8 mouse cellular contexts compared by ENCODE assay signal in genomic region chr11:5715630-5716105, GRCm38 (mm10). TPM values are rescaled to one million over a fixed set of nuclear protein-coding genes. Genes with fewer than 3 reads are reported as not detected.
DNase-seq lines count a peak whose midpoint lies in the region; ATAC-seq and TF ChIP-seq lines count a peak whose summit lies in the region.

TSS of gene Mrps24 (minus strand) at chr11:5715680.

- no peak for DNase-seq in thymus, postnatal 0 days (ENCODE audit: low spot score)
- no peak for DNase-seq in thymus, postnatal 25 days
- no peak for DNase-seq in left cerebral cortex, postnatal 25 days (ENCODE audit: low spot score in 2 of 2)
- DNase-seq in spleen, postnatal 36 days (ENCODE audit: low spot score in 2 of 2) = no peak

- no peaks in the 10 kb centered on the region for H3K9me3 ChIP-seq in embryonic facial prominence, embryonic 15.5 days (replicated peaks)
- no peaks in the 10 kb centered on the region for H3K9me3 ChIP-seq in heart, embryonic 15.5 days (replicated peaks)

- H3K4me2 ChIP-seq in embryonic facial prominence, embryonic 15.5 days (replicated peaks) = no peak within 1 kb of the TSS
- no peak within 1 kb of the TSS for H3K4me2 ChIP-seq in heart, embryonic 15.5 days
- H3K4me2 ChIP-seq in myocyte (ENCODE audit: low read depth) = no peak within 1 kb of the TSS

- no peak within 1 kb of the TSS for H3ac ChIP-seq in myocyte (ENCODE audit: control insufficient read depth, insufficient read length)

- 84% methylated on average over 14 of the region's 14 CpGs for WGBS in embryonic facial prominence, embryonic 15.5 days
- 80% methylated on average over 14 of the region's 14 CpGs for WGBS in heart, embryonic 15.5 days

- no peak within 1 kb of the TSS for H3K4me3 ChIP-seq in embryonic facial prominence, embryonic 15.5 days (replicated peaks)
- no peak within 1 kb of the TSS for H3K4me3 ChIP-seq in heart, embryonic 15.5 days
- H3K4me3 ChIP-seq in myocyte = no peak within 1 kb of the TSS

- ATAC-seq in embryonic facial prominence, embryonic 15.5 days (ENCODE audit: insufficient number of reproducible peaks, low FRiP score, low TSS enrichment, low read depth) = no peak
- ATAC-seq in heart, embryonic 15.5 days (replicated peaks; ENCODE audit: insufficient number of reproducible peaks, insufficient read depth, low FRiP score, low read depth) = no peak
- no peak for ATAC-seq in erythroid progenitor cell, adult 5-6 weeks (replicated peaks; ENCODE audit: low FRiP score, poor library complexity, severe bottlenecking)

- TF ChIP-seq POLR2A in myocyte (IDR thresholded peaks at IDR 0.05; ENCODE audit: insufficient read length, low read depth) = no peak

- no peak within 1 kb of the TSS for H3K9ac ChIP-seq in embryonic facial prominence, embryonic 15.5 days
- no peak within 1 kb of the TSS for H3K9ac ChIP-seq in heart, embryonic 15.5 days

- H3K79me2 ChIP-seq in myocyte (ENCODE audit: control insufficient read depth, insufficient read depth) = no peaks in the 10 kb centered on the region

- H3K4me1 ChIP-seq in embryonic facial prominence, embryonic 15.5 days = no peaks in the 10 kb centered on the region
- peaks cover 3% of the 10 kb centered on the region; the same call in 1 of the 2 replicates for H3K4me1 ChIP-seq in heart, embryonic 15.5 days (replicated peaks)

- intact Hi-C loops in left cerebral cortex, postnatal 25 days (cut with DNase I) = no loop called here

- no peaks in the 10 kb centered on the region for H3K27me3 ChIP-seq in embryonic facial prominence, embryonic 15.5 days
- no peaks in the 10 kb centered on the region for H3K27me3 ChIP-seq in heart, embryonic 15.5 days
- no peaks in the 10 kb centered on the region for H3K27me3 ChIP-seq in myocyte (ENCODE audit: control insufficient read depth, insufficient read depth, insufficient read length)

- H3K27ac ChIP-seq in embryonic facial prominence, embryonic 15.5 days (replicated peaks) = no peak within 1 kb of the TSS
- H3K27ac ChIP-seq in heart, embryonic 15.5 days = no peak within 1 kb of the TSS

- peaks cover 48% of the 10 kb centered on the region for H3K36me3 ChIP-seq in embryonic facial prominence, embryonic 15.5 days
- H3K36me3 ChIP-seq in heart, embryonic 15.5 days = peaks cover 53% of the 10 kb centered on the region
- peaks cover 15% of the 10 kb centered on the region for H3K36me3 ChIP-seq in myocyte (ENCODE audit: control insufficient read depth, insufficient read depth)

TF ChIP-seq in myocyte, 11 proteins besides CTCF, POLR2A, EP300 and RAD21:
- TF ChIP-seq E2F4 (IDR thresholded peaks at IDR 0.05; ENCODE audit: insufficient read depth) (no peak), CEBPB (IDR thresholded peaks at IDR 0.05; ENCODE audit: insufficient read depth, poor library complexity, severe bottlenecking) (no peak), REST (IDR thresholded peaks at IDR 0.05; ENCODE audit: insufficient read depth, insufficient read length) (no peak), MYOD1 (IDR thresholded peaks at IDR 0.05; ENCODE audit: control insufficient read depth in 1 of 3, insufficient read length in 2 of 3, low read depth in 2 of 3) (no peak), MYOG (IDR thresholded peaks at IDR 0.05; ENCODE audit: control insufficient read depth in 1 of 3, insufficient read depth in 1 of 3, insufficient read length in 2 of 3, low read depth in 2 of 3) (no peak), USF1 (IDR thresholded peaks at IDR 0.05; ENCODE audit: low read depth) (no peak), MAX (IDR thresholded peaks at IDR 0.05; ENCODE audit: low read depth) (no peak), TCF3 (IDR thresholded peaks at IDR 0.05; ENCODE audit: insufficient read length, low read depth) (no peak), SRF (IDR thresholded peaks at IDR 0.05; ENCODE audit: control insufficient read depth, insufficient read length, low read depth) (no peak), TCF12 (IDR thresholded peaks at IDR 0.05; ENCODE audit: insufficient read depth, poor library complexity, severe bottlenecking) (no peak), POLR2AphosphoS2 (IDR thresholded peaks at IDR 0.05; ENCODE audit: insufficient read length, low read depth) (no peak)

RNA-seq across cellular contexts. Expression of gene Mrps24, which starts in this region (rescaled TPM):
- polyA plus RNA-seq in thymus, postnatal 0 days (2015; fragmentation: Nextera tagmentation; extraction: Ambion mirVana) = 249 and 266 TPM in 2 replicates
- polyA plus RNA-seq in embryonic facial prominence, embryonic 15.5 days (2015; fragmentation: Nextera tagmentation; extraction: Ambion mirVana) = 173 and 178 TPM in 2 replicates
- 171 and 181 TPM in 2 replicates for polyA plus RNA-seq in heart, embryonic 15.5 days (2015; fragmentation: Nextera tagmentation; extraction: Ambion mirVana)
- 10 to 100 TPM; 69.2 to 76.5 TPM for total RNA-seq in left cerebral cortex, postnatal 25 days (2021)
- polyA plus RNA-seq in myocyte (2012; fragmentation: generic; extraction: Trizol) = 139 TPM
- 37.5 and 45.3 TPM in 2 replicates for total RNA-seq in erythroid progenitor cell, adult 5-6 weeks (2015; ENCODE audit: low replicate concordance)
- total RNA-seq in erythroid progenitor cell, adult 5-6 weeks (2017; ENCODE audit: low replicate concordance) = 6.3 and 21.7 TPM in 2 replicates
